Mouse (Mus musculus): ENCODE results near the gene Lrrtm3.

Gene Lrrtm3

DNA sequence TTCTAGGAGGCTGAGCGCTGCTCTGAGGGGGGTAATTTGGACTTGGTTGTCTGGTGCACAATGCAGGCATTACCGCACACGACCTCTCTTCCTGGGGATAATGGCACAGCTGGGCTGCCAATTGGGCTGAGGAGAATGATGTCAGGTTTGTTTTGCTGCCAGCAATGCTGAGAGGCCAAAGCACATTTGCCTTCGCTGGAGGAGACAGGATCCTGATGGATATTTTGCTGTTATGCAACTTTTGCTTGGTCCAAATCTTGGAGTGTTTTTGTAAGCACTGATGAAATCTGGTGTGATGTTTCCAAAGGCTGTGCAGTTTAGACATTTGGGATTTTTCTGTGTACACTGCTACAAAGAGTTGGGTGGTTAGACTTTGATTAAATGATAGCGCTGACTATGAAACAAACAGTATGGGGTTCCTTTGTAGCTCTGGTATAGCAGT lies 209.6 kb downstream of the Lrrtm3 start:
- peak; percentile 87 for DNase-seq

All from cerebellum, adult 9-11 months (tissue).